Mouse (Mus musculus) kidney, postnatal 0 days (tissue): Measurements from ENCODE around the gene Aprt. TPM values are rescaled to one million over a fixed set of nuclear protein-coding genes. Genes with fewer than 3 reads are reported as not detected.

ENCODE experiments used
- ATAC-seq: fragments of 200-750 bp; cut with Nextera tagmentation; replicated peaks from 2 replicates; pipeline ENCODE4 v1.8.0; 2017; ENCODE audit warnings: low read depth, moderate number of reproducible peaks, moderate TSS enrichment, moderate library complexity; ENCODE audit not compliant: low FRiP score
- DNase-seq: peaks from one replicate; pipeline ENCODE4 v3.0.0-alpha.2; 2016; ENCODE audit warnings: low spot score
- H3K27ac ChIP-seq: fragments of 300-500 bp; sonication (generic); 2 replicates; pipeline ENCODE4 v1.5.1; 2014; ENCODE audit warnings: mild to moderate bottlenecking
- H3K27me3 ChIP-seq: fragments of 300-500 bp; sonication (generic); 2 replicates; pipeline ENCODE4 v1.6.1; 2014; ENCODE audit warnings: low read length, mixed read lengths; ENCODE audit not compliant: insufficient read depth
- H3K36me3 ChIP-seq: fragments of 300-500 bp; sonication (generic); 2 replicates; pipeline ENCODE4 v1.6.1; 2014; ENCODE audit warnings: low read length, mixed read lengths; ENCODE audit not compliant: insufficient read depth
- H3K4me1 ChIP-seq: fragments of 300-500 bp; sonication (generic); replicated peaks from 2 replicates; pipeline ENCODE4 v1.6.1; 2014; ENCODE audit warnings: antibody characterized with exemption, low read length, mixed read lengths; ENCODE audit not compliant: insufficient read depth
- H3K4me2 ChIP-seq: fragments of 300-500 bp; sonication (generic); 2 replicates; pipeline ENCODE4 v1.6.1; 2014; ENCODE audit warnings: mild to moderate bottlenecking, low read length, moderate library complexity, mixed read lengths
- H3K4me3 ChIP-seq: fragments of 300-500 bp; sonication (generic); replicated peaks from 2 replicates; pipeline ENCODE4 v1.5.1; 2014; ENCODE audit warnings: low read depth, low read length
- H3K9ac ChIP-seq: fragments of 300-500 bp; sonication (generic); 2 replicates; pipeline ENCODE4 v1.6.1; 2014; ENCODE audit warnings: low read depth, low read length
- H3K9me3 ChIP-seq: fragments of 300-500 bp; sonication (generic); replicated peaks from 2 replicates; pipeline ENCODE4 v1.6.1; 2016; ENCODE audit warnings: low read length, inconsistent platforms, mixed read lengths
- CTCF ChIP-seq: IDR thresholded peaks from 2 replicates; pipeline ENCODE4 v1.5.1; 2016; ENCODE audit warnings: antibody characterized with exemption, low read depth, mild to moderate bottlenecking, moderate library complexity
- WGBS: fragments of 180-500 bp; shearing (Covaris S2); extraction: QIAGEN DNeasy Blood & Tissue Kit; methylation state at CpG from one replicate; pipeline ENCODE4 v1.1.7; 2014; 5-methylcytosine and 5-hydroxymethylcytosine counted together
- polyA plus RNA-seq: library from polyadenylated mRNA; unstranded; fragments of >200 nt; fragmentation: Nextera tagmentation; extraction: Ambion mirVana; gene quantifications from 2 replicates; pipeline ENCODE4 v1.2.1, GENCODE M21; 2015

Aprt gene
- polyA plus RNA-seq, 1 experiment from 2014 or later, result 392 TPM

GRCm38 (mm10) chr8:122593783-122594507 lies 17.2 kb upstream of the Aprt start:
- no peaks in the 10 kb centered on the region for H3K27me3 ChIP-seq
- TF ChIP-seq CTCF, result no peak
- WGBS, result 79% methylated on average over 19 of the region's 19 CpGs

DNA sequence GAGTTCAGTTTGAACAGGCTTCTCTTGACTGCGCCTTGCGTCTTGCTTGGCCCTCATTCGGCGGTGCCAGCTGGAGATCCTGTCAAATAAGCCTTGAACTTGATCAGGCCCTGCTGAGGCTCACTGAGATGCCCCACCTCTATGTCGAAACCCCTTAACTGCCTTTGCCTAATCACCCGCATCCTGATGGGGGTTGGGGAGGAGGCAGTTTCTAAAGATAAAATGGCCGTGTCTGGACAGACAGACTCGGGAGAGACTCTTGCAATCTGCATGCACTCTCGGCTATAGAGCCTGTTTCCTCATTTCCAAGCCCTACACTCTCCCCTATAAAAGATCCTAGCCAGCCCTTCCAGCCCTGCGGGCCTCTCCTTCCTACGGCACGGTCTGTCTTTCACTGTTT lies 16.5 kb upstream of the Aprt start:
- TF ChIP-seq CTCF, result no peak
- no peaks in the 10 kb centered on the region for H3K27me3 ChIP-seq
- no peak overlapping the region for H3K9ac ChIP-seq
- WGBS, result 55% methylated on average over 12 of the region's 12 CpGs
- ATAC-seq (no peak), DNase-seq (no peak)
- H3K27ac ChIP-seq, result no peak overlapping the region
- no peak overlapping the region for H3K4me2 ChIP-seq
- H3K9me3 ChIP-seq, result no peaks in the 10 kb centered on the region
- H3K4me1 ChIP-seq, result no peaks in the 10 kb centered on the region
- peaks cover 5% of the 10 kb centered on the region; the same call in 1 of the 2 replicates for H3K36me3 ChIP-seq
- H3K4me3 ChIP-seq, result no peak overlapping the region

More at GRCm38 (mm10) chr8:122593783-122594507, 17.2 kb upstream of the Aprt start:
- no peak overlapping the region for H3K27ac ChIP-seq
- ATAC-seq (no peak), DNase-seq (no peak)
- H3K9ac ChIP-seq, result no peak overlapping the region
- H3K36me3 ChIP-seq, result peaks cover 5% of the 10 kb centered on the region; the same call in 1 of the 2 replicates
- H3K4me3 ChIP-seq, result no peak overlapping the region
- H3K9me3 ChIP-seq, result no peaks in the 10 kb centered on the region
- no peaks in the 10 kb centered on the region for H3K4me1 ChIP-seq
- H3K4me2 ChIP-seq, result no peak overlapping the region

- ATAC-seq (no peak), DNase-seq (no peak)
- H3K4me3 ChIP-seq, result no peak overlapping the region
- H3K27me3 ChIP-seq, result no peaks in the 10 kb centered on the region
- no peak overlapping the region for H3K9ac ChIP-seq
- TF ChIP-seq CTCF, result no peak
- H3K9me3 ChIP-seq, result no peaks in the 10 kb centered on the region
- 76% methylated on average over 9 of the region's 10 CpGs for WGBS
- H3K4me1 ChIP-seq, result 0 out of 2 replicates have a peak, but pooled peaks cover 7% of the 10 kb centered on the region
- no peak overlapping the region for H3K4me2 ChIP-seq
- no peak overlapping the region for H3K27ac ChIP-seq
- no peaks in the 10 kb centered on the region for H3K36me3 ChIP-seq
Measured at GRCm38 (mm10) chr8:122586749-122587148, 10.0 kb upstream of the Aprt start.

GRCm38 (mm10) chr8:122586171-122586570 lies 9.5 kb upstream of the Aprt start:
- H3K27ac ChIP-seq, result 0 out of 2 replicates have a peak overlapping the region, but pooled peaks have one; percentile 37

GRCm38 (mm10) chr8:122585411-122585891 lies 8.7 kb upstream of the Aprt start:
- Histone ChIP-seq H3K27ac (0 out of 2 replicates have a peak overlapping the region, but pooled peaks have one; percentile 37), H3K4me2 (no peak overlapping the region), H3K36me3 (no peaks in the 10 kb centered on the region), H3K4me1 (0 out of 2 replicates have a peak, but pooled peaks cover 7% of the 10 kb centered on the region), H3K4me3 (no peak overlapping the region), H3K9me3 (no peaks in the 10 kb centered on the region), H3K27me3 (no peaks in the 10 kb centered on the region), H3K9ac (no peak overlapping the region)
- TF ChIP-seq CTCF, result no peak
- WGBS, result 35% methylated on average over 14 of the region's 14 CpGs
- DNase-seq (no peak), ATAC-seq (peak; percentile 33; the same call in 1 of the 2 replicates)

More at GRCm38 (mm10) chr8:122586171-122586570, 9.5 kb upstream of the Aprt start:
- Histone ChIP-seq H3K9me3 (no peaks in the 10 kb centered on the region), H3K4me3 (no peak overlapping the region), H3K9ac (no peak overlapping the region), H3K4me1 (0 out of 2 replicates have a peak, but pooled peaks cover 7% of the 10 kb centered on the region), H3K4me2 (no peak overlapping the region), H3K27me3 (no peaks in the 10 kb centered on the region), H3K36me3 (no peaks in the 10 kb centered on the region)
- ATAC-seq (no peak), DNase-seq (no peak)
- TF ChIP-seq CTCF, result no peak
- 40% methylated on average over 7 of the region's 7 CpGs for WGBS

GRCm38 (mm10) chr8:122584981-122585380 lies 8.3 kb upstream of the Aprt start:
- Histone ChIP-seq H3K36me3 (no peaks in the 10 kb centered on the region), H3K4me3 (no peak overlapping the region), H3K4me2 (no peak overlapping the region), H3K9me3 (no peaks in the 10 kb centered on the region), H3K27me3 (no peaks in the 10 kb centered on the region), H3K27ac (0 out of 2 replicates have a peak overlapping the region, but pooled peaks have one; percentile 37), H3K4me1 (0 out of 2 replicates have a peak, but pooled peaks cover 7% of the 10 kb centered on the region), H3K9ac (no peak overlapping the region)
- ATAC-seq (no peak), DNase-seq (no peak)
- TF ChIP-seq CTCF, result no peak
- WGBS, result 82% methylated on average over 9 of the region's 9 CpGs
